Mouse (Mus musculus) bone marrow, adult 2 months (tissue): Measurements from ENCODE around the gene P3h2.

Experiments used
- CTCF ChIP-seq: fragments of 200-500 bp; IDR thresholded peaks from 2 replicates; pipeline ENCODE4 v1.5.1; 2011; ENCODE audit warnings: low read length, control low read depth; ENCODE audit not compliant: control insufficient read depth, insufficient read depth
- POLR2A ChIP-seq: fragments of 200-500 bp; IDR thresholded peaks from 2 replicates; pipeline ENCODE4 v1.6.1; 2011; ENCODE audit warnings: low read depth, mild to moderate bottlenecking, control low read depth, low read length, borderline replicate concordance; ENCODE audit not compliant: control insufficient read depth

GRCm38 (mm10) chr16:26077246-26078099 lies 28.1 kb downstream of the P3h2 start:
- no peak for TF ChIP-seq CTCF
- TF ChIP-seq POLR2A = no peak
